Mouse (Mus musculus) stomach, embryonic 16.5 days (tissue): ENCODE measurements around the gene Hs6st3. TPM values are rescaled to one million over a fixed set of nuclear protein-coding genes. Genes with fewer than 3 reads are reported as not detected.

Experiments used
- ATAC-seq: fragments of 200-750 bp; cut with Nextera tagmentation; 2 replicates; pipeline ENCODE4 v1.8.0; 2017; ENCODE audit warnings: moderate number of reproducible peaks, moderate TSS enrichment; ENCODE audit not compliant: insufficient read depth, low FRiP score
- H3K27ac ChIP-seq: fragments of 300-500 bp; sonication (generic); 2 replicates; pipeline ENCODE4 v1.5.1; 2014; ENCODE audit warnings: low read length
- H3K27me3 ChIP-seq: fragments of 300-500 bp; sonication (generic); 2 replicates; pipeline ENCODE4 v1.6.1; 2014; ENCODE audit warnings: low read length, control low read depth, mixed read lengths; ENCODE audit not compliant: control insufficient read depth, insufficient read depth
- H3K36me3 ChIP-seq: fragments of 300-500 bp; sonication (generic); 2 replicates; pipeline ENCODE4 v1.6.1; 2014; ENCODE audit warnings: low read length; ENCODE audit not compliant: control insufficient read depth, insufficient read depth
- H3K4me1 ChIP-seq: fragments of 300-500 bp; sonication (generic); 2 replicates; pipeline ENCODE4 v1.6.1; 2014; ENCODE audit warnings: low read length, control low read depth, mixed read lengths; ENCODE audit not compliant: control insufficient read depth, insufficient read depth
- H3K4me2 ChIP-seq: fragments of 300-500 bp; sonication (generic); 2 replicates; pipeline ENCODE4 v1.6.1; 2014; ENCODE audit warnings: low read depth, low read length, mixed read lengths
- H3K4me3 ChIP-seq: fragments of 300-500 bp; sonication (generic); replicated peaks from 2 replicates; pipeline ENCODE4 v1.5.1; 2014; ENCODE audit warnings: mild to moderate bottlenecking, low read length
- H3K9ac ChIP-seq: fragments of 300-500 bp; sonication (generic); 2 replicates; pipeline ENCODE4 v1.6.1; 2014; ENCODE audit warnings: low read length
- H3K9me3 ChIP-seq: fragments of 300-500 bp; sonication (generic); replicated peaks from 2 replicates; pipeline ENCODE4 v1.6.1; 2016; ENCODE audit warnings: low read length, control low read depth; ENCODE audit not compliant: control insufficient read depth
- WGBS: fragments of 180-500 bp; shearing (Covaris S2); extraction: QIAGEN DNeasy Blood & Tissue Kit; methylation state at CpG from one replicate; pipeline ENCODE4 v1.1.7; 2014; 5-methylcytosine and 5-hydroxymethylcytosine counted together
- polyA plus RNA-seq: library from polyadenylated mRNA; unstranded; fragments of >200 nt; fragmentation: Nextera tagmentation; extraction: Ambion mirVana; gene quantifications from 2 replicates; pipeline ENCODE4 v1.2.1, GENCODE M21; 2015

Hs6st3 gene
- polyA plus RNA-seq, 1 experiment from 2014 or later: not detected

DNA sequence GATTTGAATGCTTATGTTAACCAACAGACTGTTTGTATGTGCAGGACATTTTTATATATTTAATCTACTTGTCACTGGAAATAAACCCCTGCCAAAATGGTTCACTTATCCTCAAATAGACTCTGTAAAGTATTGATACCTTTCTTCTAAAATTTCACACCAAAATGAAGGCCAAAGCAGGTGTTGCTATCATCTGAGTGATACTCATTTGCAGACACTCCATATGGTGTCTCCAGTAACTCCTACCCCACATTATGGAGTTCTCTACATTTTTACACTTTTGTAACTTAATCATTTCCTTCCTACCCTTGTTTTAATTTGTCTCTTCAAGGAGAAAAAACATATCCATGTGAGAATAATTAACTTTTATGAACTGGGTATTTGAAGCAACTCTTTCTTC lies 314.2 kb downstream of the Hs6st3 start:
- no peak overlapping the region for H3K4me2 ChIP-seq
- no peak for ATAC-seq

DNA sequence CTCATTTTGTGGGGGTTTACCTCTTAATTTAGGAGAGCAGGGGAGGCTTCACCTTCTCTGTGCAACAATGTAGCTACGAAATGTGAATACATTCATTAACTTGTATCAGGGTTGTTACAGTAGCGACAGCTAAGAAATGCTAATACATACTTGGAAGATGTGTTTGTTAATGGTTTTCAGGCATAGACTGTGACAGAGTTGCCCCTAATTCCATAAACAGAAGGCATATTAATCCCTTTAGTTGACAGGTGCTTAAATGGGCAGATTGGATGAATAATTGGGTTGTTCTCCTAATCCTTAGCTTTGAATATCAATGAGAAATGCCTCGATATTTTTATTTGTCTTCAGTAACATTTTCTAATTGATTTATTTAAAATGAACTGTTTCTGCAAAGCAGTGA lies 314.7 kb downstream of the Hs6st3 start:
- no peak overlapping the region for H3K9ac ChIP-seq
- H3K4me2 ChIP-seq: no peak overlapping the region
- no peaks in the 10 kb centered on the region for H3K36me3 ChIP-seq
- no peaks in the 10 kb centered on the region for H3K27me3 ChIP-seq
- H3K4me3 ChIP-seq: no peak overlapping the region
- WGBS: 83% methylated on average over 3 of the region's 3 CpGs
- no peaks in the 10 kb centered on the region for H3K9me3 ChIP-seq
- H3K27ac ChIP-seq: no peak overlapping the region
- H3K4me1 ChIP-seq: no peaks in the 10 kb centered on the region
- no peak for ATAC-seq

More for the DNA sequence above, 314.2 kb downstream of the Hs6st3 start:
- Histone ChIP-seq H3K27me3 (no peaks in the 10 kb centered on the region), H3K4me3 (no peak overlapping the region), H3K27ac (no peak overlapping the region), H3K36me3 (no peaks in the 10 kb centered on the region), H3K4me1 (no peaks in the 10 kb centered on the region), H3K9ac (no peak overlapping the region), H3K9me3 (no peaks in the 10 kb centered on the region)

DNA sequence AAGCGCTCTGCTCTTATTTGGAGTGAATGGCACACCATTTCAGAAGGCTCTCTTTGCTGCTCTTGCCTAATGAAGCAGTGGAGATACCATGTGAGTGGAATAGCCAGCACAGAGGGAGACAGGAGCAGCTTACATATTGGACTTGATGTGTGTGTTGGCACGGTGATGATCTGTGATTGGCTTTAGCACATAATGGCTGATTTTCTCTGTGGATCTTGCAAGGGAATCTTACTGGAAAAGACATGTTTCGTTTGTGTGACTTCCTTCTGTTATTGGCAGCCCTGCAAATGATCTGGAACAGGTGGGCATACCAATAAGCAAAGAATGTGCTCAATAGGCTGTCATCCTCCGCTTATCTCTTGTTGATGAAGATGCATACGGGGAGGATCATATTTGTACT lies 326.2 kb downstream of the Hs6st3 start:
- Histone ChIP-seq H3K9ac (no peak overlapping the region), H3K36me3 (no peaks in the 10 kb centered on the region), H3K27ac (no peak overlapping the region), H3K27me3 (no peaks in the 10 kb centered on the region), H3K4me1 (no peaks in the 10 kb centered on the region; the same call in 1 of the 2 replicates), H3K9me3 (no peaks in the 10 kb centered on the region), H3K4me3 (no peak overlapping the region), H3K4me2 (no peak overlapping the region)
- no peak for ATAC-seq
- WGBS: 78% methylated on average over 5 of the region's 5 CpGs

DNA sequence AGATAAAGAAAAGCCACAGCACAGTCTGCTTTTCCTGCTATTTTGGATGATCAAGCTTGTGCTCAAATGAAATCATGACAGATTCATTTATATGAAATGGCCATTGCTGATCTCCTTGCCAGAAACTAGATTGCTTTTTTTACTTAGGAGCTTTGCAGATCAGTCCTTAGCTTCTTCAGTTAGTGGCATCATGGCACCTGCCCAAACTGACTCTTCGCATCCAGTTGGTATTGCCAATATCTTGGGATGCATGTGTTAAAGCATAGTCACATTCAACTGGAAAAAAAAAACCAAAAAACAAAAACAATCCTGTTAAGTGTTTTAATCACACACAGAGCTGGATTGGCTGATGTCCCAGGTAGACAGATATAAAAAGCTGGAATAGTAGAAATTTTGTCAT lies 326.7 kb downstream of the Hs6st3 start:
- no peaks in the 10 kb centered on the region for H3K27me3 ChIP-seq
- H3K4me1 ChIP-seq: no peaks in the 10 kb centered on the region; the same call in 1 of the 2 replicates
- no peak overlapping the region for H3K27ac ChIP-seq
- H3K9me3 ChIP-seq: no peaks in the 10 kb centered on the region
- no peak overlapping the region for H3K4me3 ChIP-seq
- H3K4me2 ChIP-seq: no peak overlapping the region
- no peak for ATAC-seq
- H3K36me3 ChIP-seq: no peaks in the 10 kb centered on the region
- no peak overlapping the region for H3K9ac ChIP-seq
- 89% methylated on average over 1 of the region's 1 CpGs for WGBS

DNA sequence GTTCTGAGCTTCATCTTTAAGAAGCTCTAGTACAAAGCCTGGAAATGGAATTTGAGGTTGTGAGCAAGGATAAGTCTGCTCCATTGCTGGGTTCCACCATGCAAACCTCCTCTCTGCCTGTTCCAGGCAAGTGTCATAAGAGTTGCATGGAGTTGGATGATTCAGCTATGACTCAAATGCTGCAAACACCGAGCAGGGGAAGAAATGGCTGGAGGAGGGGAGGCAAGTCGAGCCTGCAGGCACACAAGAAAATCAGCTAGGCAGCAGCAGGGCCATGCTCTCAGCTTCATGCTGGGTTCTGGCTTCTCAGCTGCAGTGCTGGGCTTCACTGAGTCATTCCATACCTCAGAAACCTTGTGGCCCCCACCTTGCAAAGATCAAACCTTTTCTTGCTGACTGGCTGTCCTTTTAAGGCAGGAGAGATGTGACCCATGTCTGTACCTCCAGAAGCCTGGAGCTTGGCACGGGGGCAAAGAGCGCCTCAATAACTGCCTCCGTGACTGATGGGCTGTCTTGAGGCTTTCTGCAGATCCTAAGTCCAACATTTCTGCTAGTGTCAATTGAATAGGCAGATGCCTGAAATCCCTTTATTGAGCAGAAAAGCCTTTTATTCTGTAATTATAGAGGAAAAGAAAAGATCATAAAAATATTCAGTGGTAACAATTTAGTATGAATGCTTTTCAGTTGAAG lies 328.9 kb downstream of the Hs6st3 start:
- H3K27me3 ChIP-seq: no peaks in the 10 kb centered on the region
- H3K4me2 ChIP-seq: no peak overlapping the region
- no peak overlapping the region for H3K27ac ChIP-seq
- H3K9ac ChIP-seq: no peak overlapping the region
- 45% methylated on average over 5 of the region's 5 CpGs for WGBS
- no peaks in the 10 kb centered on the region for H3K9me3 ChIP-seq
- no peak overlapping the region for H3K4me3 ChIP-seq
- no peak for ATAC-seq
- H3K4me1 ChIP-seq: no peaks in the 10 kb centered on the region; the same call in 1 of the 2 replicates
- H3K36me3 ChIP-seq: no peaks in the 10 kb centered on the region

DNA sequence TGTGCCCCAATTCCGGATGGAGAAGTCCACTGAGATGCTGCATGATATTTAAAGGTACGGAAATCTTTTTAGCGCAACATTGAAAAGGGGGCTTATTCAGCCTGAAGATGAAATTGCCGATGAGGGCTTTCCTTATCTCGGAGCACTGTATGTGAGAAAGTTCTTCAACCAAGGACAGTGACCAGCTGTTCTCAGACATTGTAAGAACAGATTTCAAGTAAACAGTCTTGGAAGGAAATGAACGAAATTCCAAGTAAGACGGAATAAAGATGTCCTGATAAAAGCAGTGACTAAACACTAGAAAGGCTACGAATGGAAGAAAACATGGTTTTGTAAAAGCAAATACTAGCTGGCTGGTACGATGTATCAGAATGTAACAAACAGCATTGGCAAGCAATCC lies 338.4 kb downstream of the Hs6st3 start:
- 64% methylated on average over 9 of the region's 9 CpGs for WGBS
- Histone ChIP-seq H3K36me3 (no peaks in the 10 kb centered on the region), H3K9me3 (no peaks in the 10 kb centered on the region), H3K27ac (no peak overlapping the region), H3K27me3 (no peaks in the 10 kb centered on the region), H3K4me2 (no peak overlapping the region), H3K4me1 (no peaks in the 10 kb centered on the region), H3K9ac (no peak overlapping the region), H3K4me3 (no peak overlapping the region)
- ATAC-seq: no peak

DNA sequence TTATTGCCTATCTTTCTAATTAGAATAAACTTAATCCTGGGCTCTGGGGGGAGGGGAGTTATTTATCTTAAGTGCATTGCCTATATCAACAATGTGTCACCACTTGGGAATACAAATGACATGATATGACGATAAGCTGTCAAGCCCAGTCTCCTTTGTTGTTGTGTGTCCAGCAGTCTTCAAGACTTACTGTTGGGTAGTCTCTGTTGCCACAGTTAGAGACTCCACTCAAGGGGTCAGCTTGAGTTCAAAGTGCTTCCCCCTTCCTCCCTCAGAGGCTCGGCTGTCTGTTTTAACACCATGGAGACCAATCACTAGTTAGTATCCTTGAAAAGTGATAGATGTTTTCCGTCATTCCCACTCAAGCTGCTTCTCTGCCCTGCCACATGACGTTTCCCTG lies 339.7 kb downstream of the Hs6st3 start:
- H3K27ac ChIP-seq: no peak overlapping the region
- no peak overlapping the region for H3K9ac ChIP-seq
- H3K36me3 ChIP-seq: no peaks in the 10 kb centered on the region
- no peaks in the 10 kb centered on the region for H3K4me1 ChIP-seq
- no peak overlapping the region for H3K4me3 ChIP-seq
- WGBS: 43% methylated on average over 4 of the region's 4 CpGs
- no peaks in the 10 kb centered on the region for H3K27me3 ChIP-seq
- H3K9me3 ChIP-seq: no peaks in the 10 kb centered on the region
- H3K4me2 ChIP-seq: no peak overlapping the region
- no peak for ATAC-seq

DNA sequence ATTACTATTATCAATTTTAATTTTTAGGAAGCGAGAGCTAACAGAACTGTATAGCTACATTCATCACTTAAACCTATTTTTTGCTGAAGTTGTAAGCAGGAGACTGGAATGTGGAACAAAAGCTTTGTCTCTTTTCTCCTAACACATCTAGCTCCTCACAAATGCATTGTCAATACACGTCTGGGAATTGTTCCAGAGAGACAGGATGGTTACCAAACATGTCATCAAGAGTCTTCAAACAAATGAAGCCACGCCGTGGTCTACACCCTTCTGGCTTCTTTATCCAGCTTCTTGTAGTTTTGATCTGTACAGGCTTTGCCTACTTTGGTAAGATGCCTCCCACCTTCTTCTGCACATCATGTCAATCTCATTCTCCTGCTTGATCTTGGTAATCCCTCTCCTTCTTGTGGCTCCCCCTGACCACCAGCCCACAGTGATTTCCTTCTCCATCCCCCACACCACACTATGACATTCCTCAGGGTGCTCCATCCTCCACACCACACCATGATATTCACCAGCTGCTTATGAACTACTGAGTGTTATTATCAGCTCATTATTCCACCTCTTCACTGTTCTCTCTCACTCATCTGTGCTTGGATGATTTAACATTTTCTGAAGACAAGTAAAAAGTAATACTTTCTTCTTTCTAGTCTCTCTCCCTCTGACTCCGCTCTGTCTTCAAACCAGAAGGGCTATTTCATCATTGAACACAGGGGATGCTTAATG lies 351.0 kb downstream of the Hs6st3 start:
- Histone ChIP-seq H3K4me3 (no peak overlapping the region), H3K9me3 (no peaks in the 10 kb centered on the region), H3K4me2 (no peak overlapping the region), H3K27ac (no peak overlapping the region), H3K9ac (no peak overlapping the region), H3K36me3 (no peaks in the 10 kb centered on the region), H3K4me1 (no peaks in the 10 kb centered on the region), H3K27me3 (no peaks in the 10 kb centered on the region)
- 62% methylated on average over 5 of the region's 5 CpGs for WGBS
- no peak for ATAC-seq

DNA sequence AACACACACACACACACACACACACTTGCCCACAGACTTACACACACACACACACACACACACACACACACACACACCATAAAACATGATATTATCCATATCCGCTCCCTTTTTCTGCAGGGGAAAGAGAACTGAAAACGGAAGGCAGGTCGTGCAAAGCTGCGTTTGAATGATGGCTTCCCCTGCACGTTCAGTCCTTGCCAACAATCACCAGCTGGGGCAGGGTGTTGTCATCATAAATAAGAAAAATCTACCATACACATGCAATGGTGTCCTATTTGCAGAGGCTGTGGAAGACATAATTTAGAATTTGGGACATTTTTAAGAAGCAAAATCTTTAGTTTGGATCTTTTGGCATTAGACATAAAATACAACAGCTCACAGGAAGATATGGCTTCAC lies 382.5 kb downstream of the Hs6st3 start:
- H3K4me3 ChIP-seq: no peak overlapping the region
- no peaks in the 10 kb centered on the region for H3K9me3 ChIP-seq
- no peak overlapping the region for H3K27ac ChIP-seq
- WGBS: 45% methylated on average over 5 of the region's 5 CpGs
- H3K36me3 ChIP-seq: no peaks in the 10 kb centered on the region
- no peak overlapping the region for H3K9ac ChIP-seq
- H3K27me3 ChIP-seq: no peaks in the 10 kb centered on the region
- no peaks in the 10 kb centered on the region for H3K4me1 ChIP-seq
- ATAC-seq: no peak
- no peak overlapping the region for H3K4me2 ChIP-seq
